Mouse (Mus musculus) duodenum, adult 2 months (tissue): ENCODE measurements around the gene Taar1. TPM values are rescaled to one million over a fixed set of nuclear protein-coding genes. Genes with fewer than 3 reads are reported as not detected.

ENCODE experiments used
- polyA plus RNA-seq: library from polyadenylated mRNA; depleted of rRNA; stranded (reverse); fragments of >200 nt; gene quantifications from 2 replicates; pipeline ENCODE4 v1.2.3, GENCODE M21; 2012; ENCODE audit warnings: low replicate concordance; rRNA removed

Gene Taar1
- not detected in 2 replicates for polyA plus RNA-seq

DNA sequence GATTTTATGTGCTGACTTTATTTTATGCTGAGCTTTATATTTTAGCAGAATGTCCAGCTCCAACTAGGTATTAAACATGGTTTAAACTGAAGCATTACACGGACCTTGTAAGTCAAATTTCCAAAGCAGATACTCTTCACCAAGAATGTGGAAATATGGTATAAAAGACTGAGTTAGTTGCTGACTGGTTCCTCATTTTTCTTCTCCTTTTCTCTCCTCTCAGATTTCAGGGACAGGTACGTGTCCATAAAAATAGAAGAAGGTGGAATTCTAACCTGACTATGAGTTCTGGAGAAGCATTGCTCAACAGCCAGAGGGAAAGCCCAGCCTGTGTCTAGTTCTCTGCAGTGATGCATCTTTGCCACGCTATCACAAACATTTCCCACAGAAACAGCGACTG is at the start of gene Taar1:
Gene Taar1, plus strand, starts transcription at position 301 of the 400 bp plus-strand sequence.

DNA sequence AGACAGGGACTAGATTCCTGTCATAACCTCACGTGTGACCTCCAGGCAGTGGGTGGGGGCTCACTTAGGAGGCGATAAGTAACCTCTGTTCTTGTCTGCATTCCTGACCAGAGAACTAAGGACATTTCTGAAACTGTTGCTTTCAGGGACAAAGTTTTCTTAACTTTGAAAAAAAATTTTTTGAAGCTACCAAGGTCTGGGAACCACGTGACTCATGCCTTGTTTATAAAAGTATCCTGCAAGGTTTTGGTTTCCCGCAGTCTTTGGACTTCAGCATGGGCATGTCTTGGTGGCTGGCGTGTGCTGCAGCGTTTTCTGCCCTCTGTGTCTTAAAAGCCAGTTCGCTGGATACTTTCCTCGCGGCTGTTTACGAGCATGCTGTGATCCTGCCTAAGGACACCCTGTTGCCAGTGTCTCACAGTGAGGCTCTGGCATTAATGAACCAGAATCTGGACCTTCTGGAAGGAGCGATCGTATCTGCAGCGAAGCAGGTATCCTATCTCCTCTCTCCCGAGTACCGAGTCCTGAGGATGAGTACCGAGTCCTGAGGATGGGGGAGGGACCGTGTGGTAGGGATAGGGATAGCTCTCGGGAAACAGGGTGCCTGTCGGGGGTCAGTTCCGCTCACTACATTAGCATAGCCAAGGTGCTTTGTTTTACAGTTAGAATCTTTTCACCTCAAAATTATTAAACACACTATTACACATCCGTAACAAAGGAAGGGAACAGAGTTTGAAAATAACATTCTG is 25.4 kb upstream of the Taar1 start, which contains the start of gene Vnn1:
Gene Vnn1, plus strand, starts transcription at position 88 of the 749 bp plus-strand sequence.

GRCm38 (mm10) chr10:23938312-23938711 is 18.2 kb downstream of the Taar1 start, which contains the start of gene Taar2:
TSS of gene Taar2 (plus strand) at chr10:23938572.

DNA sequence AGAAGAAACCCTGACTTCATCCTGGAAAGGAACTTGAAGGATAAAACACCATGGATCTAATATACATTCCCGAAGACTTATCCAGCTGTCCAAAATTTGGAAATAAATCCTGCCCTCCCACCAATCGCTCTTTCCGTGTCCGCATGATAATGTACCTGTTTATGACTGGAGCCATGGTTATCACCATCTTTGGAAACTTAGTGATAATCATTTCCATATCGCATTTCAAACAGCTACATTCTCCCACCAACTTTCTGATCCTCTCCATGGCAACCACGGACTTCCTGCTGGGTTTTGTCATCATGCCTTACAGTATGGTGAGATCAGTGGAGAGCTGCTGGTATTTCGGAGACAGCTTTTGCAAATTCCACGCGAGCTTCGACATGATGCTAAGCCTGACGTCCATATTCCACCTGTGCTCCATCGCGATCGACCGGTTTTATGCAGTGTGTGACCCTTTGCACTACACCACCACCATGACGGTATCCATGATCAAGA is 29.4 kb downstream of the Taar1 start, which contains the start of gene Taar3:
Gene Taar3, plus strand, starts transcription at position 51 of the 498 bp plus-strand sequence.

DNA sequence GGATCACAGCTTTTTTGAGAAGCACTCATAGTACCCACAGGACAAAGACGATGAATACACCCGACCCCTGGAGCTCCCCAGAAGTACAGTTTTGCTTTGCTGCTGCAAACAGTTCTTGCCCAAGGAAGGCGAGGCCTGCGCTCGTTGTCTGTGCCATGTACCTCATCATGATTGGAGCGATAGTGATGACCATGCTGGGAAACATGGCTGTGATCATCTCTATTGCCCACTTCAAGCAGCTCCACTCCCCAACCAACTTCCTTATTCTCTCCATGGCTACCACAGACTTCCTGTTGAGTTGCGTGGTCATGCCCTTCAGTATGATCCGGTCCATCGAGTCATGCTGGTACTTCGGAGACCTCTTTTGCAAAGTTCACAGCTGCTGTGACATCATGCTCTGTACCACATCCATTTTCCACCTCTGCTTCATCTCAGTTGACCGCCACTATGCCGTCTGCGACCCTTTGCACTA is 40.3 kb downstream of the Taar1 start, which contains the start of gene Taar4:
Gene Taar4, plus strand, starts transcription at position 51 of the 472 bp plus-strand sequence.

DNA sequence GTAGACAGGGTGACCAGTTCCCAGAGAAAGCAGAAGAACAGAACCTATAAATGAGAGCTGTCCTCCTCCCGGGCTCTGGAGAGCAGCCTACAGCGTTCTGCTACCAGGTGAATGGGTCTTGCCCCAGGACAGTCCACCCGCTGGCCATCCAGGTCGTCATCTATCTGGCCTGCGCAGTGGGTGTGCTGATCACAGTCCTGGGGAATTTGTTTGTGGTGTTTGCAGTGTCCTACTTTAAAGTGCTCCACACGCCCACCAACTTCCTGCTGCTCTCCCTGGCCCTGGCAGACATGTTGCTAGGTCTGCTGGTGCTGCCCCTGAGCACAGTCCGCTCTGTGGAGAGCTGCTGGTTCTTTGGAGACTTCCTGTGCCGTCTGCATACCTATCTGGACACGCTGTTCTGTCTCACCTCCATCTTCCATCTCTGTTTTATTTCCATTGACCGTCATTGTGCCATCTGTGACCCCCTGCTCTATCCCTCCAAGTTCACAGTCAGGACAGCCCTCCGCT is 50.6 kb downstream of the Taar1 start, which contains the start of gene Taar5:
Gene Taar5, plus strand, starts transcription at position 51 of the 510 bp plus-strand sequence.

Other genes starting within 250 kb of the Taar1 start
- gene Rps12, start 133.1 kb upstream of the Taar1 start, polyA plus RNA-seq, result 993 and 1,173 TPM in 2 replicates
- gene Slc18b1, start 123.4 kb upstream of the Taar1 start, polyA plus RNA-seq, result 11.7 and 18.5 TPM in 2 replicates
- gene Vnn3, start 68.9 kb upstream of the Taar1 start, polyA plus RNA-seq, result 0.40 TPM in 1 of 2 replicates, not detected in the other
- gene Vnn1, start 25.7 kb upstream of the Taar1 start, polyA plus RNA-seq, result 5.2 and 38.5 TPM in 2 replicates
- not detected in 2 replicates for gene Taar2, start 18.2 kb downstream of the Taar1 start, polyA plus RNA-seq
- gene Taar3, start 29.2 kb downstream of the Taar1 start, polyA plus RNA-seq, result not detected in 2 replicates
- not detected in 2 replicates for gene Taar4, start 40.1 kb downstream of the Taar1 start, polyA plus RNA-seq
- not detected in 2 replicates for gene Taar5, start 50.4 kb downstream of the Taar1 start, polyA plus RNA-seq
- not detected in 2 replicates for gene Taar6, start 65.3 kb downstream of the Taar1 start, polyA plus RNA-seq
- gene Taar7a, start 73.1 kb downstream of the Taar1 start, polyA plus RNA-seq, result not detected in 2 replicates
- gene Taar7b, start 79.6 kb downstream of the Taar1 start, polyA plus RNA-seq, result not detected in 2 replicates
- gene Taar7d, start 106.9 kb downstream of the Taar1 start, polyA plus RNA-seq, result not detected in 2 replicates
- gene Taar7e, start 117.3 kb downstream of the Taar1 start, polyA plus RNA-seq, result not detected in 2 replicates
- not detected in 2 replicates for gene Taar7f, start 129.2 kb downstream of the Taar1 start, polyA plus RNA-seq
- not detected in 2 replicates for gene Taar8a, start 156.1 kb downstream of the Taar1 start, polyA plus RNA-seq
- 0.11 TPM in 1 of 2 replicates, not detected in the other for gene Taar8b, start 171.9 kb downstream of the Taar1 start, polyA plus RNA-seq
- 0.22 TPM in 1 of 2 replicates, not detected in the other for gene Taar8c, start 181.6 kb downstream of the Taar1 start, polyA plus RNA-seq
- gene Taar9, start 189.2 kb downstream of the Taar1 start, polyA plus RNA-seq, result 0.09 TPM in 1 of 2 replicates, not detected in the other
- gene Stx7, start 228.9 kb downstream of the Taar1 start, polyA plus RNA-seq, result 33.6 and 42.2 TPM in 2 replicates